Mouse (Mus musculus) limb, embryonic 10.5 days (tissue): Measurements from ENCODE around the gene Mre11a. TPM values are rescaled to one million over a fixed set of nuclear protein-coding genes. Genes with fewer than 3 reads are reported as not detected.

ENCODE experiments used
- DNase-seq: peaks from one replicate; pipeline ENCODE4 v3.0.0-alpha.2; 2017; ENCODE audit warnings: low spot score
- H3K27ac ChIP-seq: fragments of 300-500 bp; sonication (generic); 2 replicates; pipeline ENCODE4 v1.5.1; 2016; ENCODE audit warnings: mild to moderate bottlenecking
- H3K27me3 ChIP-seq: fragments of 300-500 bp; sonication (generic); 2 replicates; pipeline ENCODE4 v1.6.1; 2016; ENCODE audit warnings: low read depth, mild to moderate bottlenecking; ENCODE audit not compliant: poor library complexity, severe bottlenecking
- H3K36me3 ChIP-seq: fragments of 300-500 bp; sonication (generic); 2 replicates; pipeline ENCODE4 v1.6.1; 2016; ENCODE audit warnings: mild to moderate bottlenecking, moderate library complexity
- H3K4me1 ChIP-seq: fragments of 300-500 bp; sonication (generic); 2 replicates; pipeline ENCODE4 v1.6.1; 2016
- H3K4me3 ChIP-seq: fragments of 300-500 bp; sonication (generic); 2 replicates; pipeline ENCODE4 v1.5.1; 2016; ENCODE audit warnings: mild to moderate bottlenecking, moderate library complexity
- H3K9me3 ChIP-seq: fragments of 300-500 bp; sonication (generic); replicated peaks from 2 replicates; pipeline ENCODE4 v1.6.1; 2016; ENCODE audit warnings: mild to moderate bottlenecking
- WGBS: fragments of 180-500 bp; shearing (Covaris S2); methylation state at CpG from one replicate; pipeline ENCODE4 v1.1.7; 2016; 5-methylcytosine and 5-hydroxymethylcytosine counted together
- polyA plus RNA-seq: library from polyadenylated mRNA; unstranded; fragments of >200 nt; fragmentation: Nextera tagmentation; extraction: Ambion mirVana; gene quantifications from 2 replicates; pipeline ENCODE4 v1.2.1, GENCODE M21; 2016

Gene Mre11a
- polyA plus RNA-seq, result 40.1 and 42.9 TPM in 2 replicates

- peak within 1 kb of the TSS; percentile 96 for H3K27ac ChIP-seq
- WGBS, result under 1% methylated on average over 62 of the region's 62 CpGs
- no peaks in the 10 kb centered on the region for H3K27me3 ChIP-seq
- peak; percentile 91 for DNase-seq
- H3K4me1 ChIP-seq, result peaks cover 6% of the 10 kb centered on the region; the same call in 1 of the 2 replicates
- H3K36me3 ChIP-seq, result peaks cover 59% of the 10 kb centered on the region
- no peaks in the 10 kb centered on the region for H3K9me3 ChIP-seq
- peak within 1 kb of the TSS; percentile 81 for H3K4me3 ChIP-seq
These were observed at the start of gene Mre11a, which contains the start of gene Ankrd49 for GRCm38 (mm10) chr9:14784039-14785002. Gene Mre11a (plus strand): TSS chr9:14784654. Gene Ankrd49 (minus strand): TSS chr9:14784856.

- H3K9me3 ChIP-seq, result no peaks in the 10 kb centered on the region
- H3K36me3 ChIP-seq, result no peaks in the 10 kb centered on the region
- H3K4me3 ChIP-seq, result no peak overlapping the region
- no peaks in the 10 kb centered on the region for H3K27me3 ChIP-seq
- no peak overlapping the region for H3K27ac ChIP-seq
- H3K4me1 ChIP-seq, result no peaks in the 10 kb centered on the region
- DNase-seq, result no peak
- WGBS, result 87% methylated on average over 4 of the region's 4 CpGs
These were observed 44.8 kb upstream of the Mre11a start for GRCm38 (mm10) chr9:14739498-14740150.

- no peak within 1 kb of the TSS for H3K4me3 ChIP-seq
- H3K4me1 ChIP-seq, result no peaks in the 10 kb centered on the region
- H3K9me3 ChIP-seq, result no peaks in the 10 kb centered on the region
- WGBS, result 86% methylated on average over 19 of the region's 19 CpGs
- H3K36me3 ChIP-seq, result no peaks in the 10 kb centered on the region
- H3K27me3 ChIP-seq, result no peaks in the 10 kb centered on the region
- H3K27ac ChIP-seq, result no peak within 1 kb of the TSS
- DNase-seq, result no peak
These were observed 44.1 kb upstream of the Mre11a start, which contains the start of gene Piwil4 for GRCm38 (mm10) chr9:14740151-14740924. Gene Piwil4 (minus strand): TSS chr9:14740733.

GRCm38 (mm10) chr9:14750901-14751502 is 33.5 kb upstream of the Mre11a start:
- H3K27ac ChIP-seq, result peak overlapping the region; percentile 91
- whole genome bisulfite sequencing, result 59% methylated on average over 42 of the region's 42 CpGs
- peaks cover 32% of the 10 kb centered on the region for H3K4me1 ChIP-seq
- H3K27me3 ChIP-seq, result peaks cover 16% of the 10 kb centered on the region
- peak overlapping the region; percentile 71 for H3K4me3 ChIP-seq
- H3K36me3 ChIP-seq, result no peaks in the 10 kb centered on the region
- DNase-seq, result peak; percentile 68
- H3K9me3 ChIP-seq, result no peaks in the 10 kb centered on the region

GRCm38 (mm10) chr9:14751503-14752000 is 32.9 kb upstream of the Mre11a start:
- Histone ChIP-seq H3K27ac (peak overlapping the region; percentile 91), H3K4me3 (peak overlapping the region; percentile 71), H3K36me3 (no peaks in the 10 kb centered on the region), H3K9me3 (no peaks in the 10 kb centered on the region), H3K4me1 (peaks cover 28% of the 10 kb centered on the region), H3K27me3 (peaks cover 16% of the 10 kb centered on the region)
- 1% methylated on average over 50 of the region's 50 CpGs for WGBS
- DNase-seq, result no peak

GRCm38 (mm10) chr9:14752001-14752522 is 32.4 kb upstream of the Mre11a start, which contains the start of gene Fut4:
Gene Fut4 (minus strand): TSS chr9:14752393.
- no peaks in the 10 kb centered on the region for H3K36me3 ChIP-seq
- peaks cover 25% of the 10 kb centered on the region for H3K4me1 ChIP-seq
- DNase-seq, result peak; percentile 83
- WGBS, result 0% methylated on average over 28 of the region's 28 CpGs
- peaks cover 16% of the 10 kb centered on the region for H3K27me3 ChIP-seq
- peak within 1 kb of the TSS; percentile 91 for H3K27ac ChIP-seq
- no peaks in the 10 kb centered on the region for H3K9me3 ChIP-seq
- H3K4me3 ChIP-seq, result peak within 1 kb of the TSS; percentile 71

- Histone ChIP-seq H3K27ac (no peak overlapping the region), H3K27me3 (peaks cover 16% of the 10 kb centered on the region), H3K36me3 (no peaks in the 10 kb centered on the region), H3K9me3 (no peaks in the 10 kb centered on the region), H3K4me3 (no peak overlapping the region), H3K4me1 (peaks cover 20% of the 10 kb centered on the region)
- DNase-seq, result no peak
These were observed 30.5 kb upstream of the Mre11a start for GRCm38 (mm10) chr9:14753947-14754346.

GRCm38 (mm10) chr9:14754469-14754868 is 30.0 kb upstream of the Mre11a start:
- H3K27me3 ChIP-seq, result peaks cover 16% of the 10 kb centered on the region
- H3K9me3 ChIP-seq, result no peaks in the 10 kb centered on the region
- H3K4me1 ChIP-seq, result peaks cover 20% of the 10 kb centered on the region
- no peak overlapping the region for H3K4me3 ChIP-seq
- no peak overlapping the region for H3K27ac ChIP-seq
- no peaks in the 10 kb centered on the region for H3K36me3 ChIP-seq
- DNase-seq, result no peak
- 89% methylated on average over 3 of the region's 3 CpGs for WGBS

- no peaks in the 10 kb centered on the region for H3K9me3 ChIP-seq
- H3K27me3 ChIP-seq, result no peaks in the 10 kb centered on the region
- H3K4me1 ChIP-seq, result 0 out of 2 replicates have a peak, but pooled peaks cover 3% of the 10 kb centered on the region
- H3K27ac ChIP-seq, result no peak overlapping the region
- WGBS, result 75% methylated on average over 7 of the region's 7 CpGs
- no peaks in the 10 kb centered on the region for H3K36me3 ChIP-seq
- no peak overlapping the region for H3K4me3 ChIP-seq
- no peak for DNase-seq
These were observed 25.9 kb upstream of the Mre11a start for GRCm38 (mm10) chr9:14758590-14758989.

GRCm38 (mm10) chr9:14759261-14759660 is 25.2 kb upstream of the Mre11a start:
- Histone ChIP-seq H3K36me3 (no peaks in the 10 kb centered on the region), H3K27ac (no peak overlapping the region), H3K4me1 (0 out of 2 replicates have a peak, but pooled peaks cover 3% of the 10 kb centered on the region), H3K9me3 (no peaks in the 10 kb centered on the region), H3K4me3 (no peak overlapping the region), H3K27me3 (no peaks in the 10 kb centered on the region)
- no peak for DNase-seq

GRCm38 (mm10) chr9:14764765-14765164 is 19.7 kb upstream of the Mre11a start:
- H3K36me3 ChIP-seq, result no peaks in the 10 kb centered on the region
- WGBS, result 32% methylated on average over 7 of the region's 7 CpGs
- peaks cover 5% of the 10 kb centered on the region; the same call in 1 of the 2 replicates for H3K4me1 ChIP-seq
- H3K9me3 ChIP-seq, result no peaks in the 10 kb centered on the region
- peak; percentile 69 for DNase-seq
- H3K27me3 ChIP-seq, result 0 out of 2 replicates have a peak, but pooled peaks cover 2% of the 10 kb centered on the region
- H3K4me3 ChIP-seq, result no peak overlapping the region
- H3K27ac ChIP-seq, result no peak overlapping the region

- Histone ChIP-seq H3K36me3 (no peaks in the 10 kb centered on the region), H3K27ac (no peak overlapping the region), H3K27me3 (peaks cover 15% of the 10 kb centered on the region), H3K4me3 (no peak overlapping the region), H3K9me3 (no peaks in the 10 kb centered on the region), H3K4me1 (peaks cover 19% of the 10 kb centered on the region)
- WGBS, result 54% methylated on average over 6 of the region's 6 CpGs
- no peak for DNase-seq
These were observed 14.6 kb upstream of the Mre11a start for GRCm38 (mm10) chr9:14769811-14770210.
